Mouse (Mus musculus) neural tube, embryonic 10.5 days (tissue): ENCODE measurements around the gene Phldb1.
"Not testable (repeated sequence)": the region's sequence is repeated elsewhere in the genome, so short reads cannot be mapped to it uniquely, and the experiment has no call there.

Source experiments
- DNase-seq: peaks from one replicate; pipeline ENCODE4 v3.0.0-alpha.2; 2017; ENCODE audit warnings: low spot score; ENCODE audit errors: extremely low spot score

The Phldb1 gene

DNA sequence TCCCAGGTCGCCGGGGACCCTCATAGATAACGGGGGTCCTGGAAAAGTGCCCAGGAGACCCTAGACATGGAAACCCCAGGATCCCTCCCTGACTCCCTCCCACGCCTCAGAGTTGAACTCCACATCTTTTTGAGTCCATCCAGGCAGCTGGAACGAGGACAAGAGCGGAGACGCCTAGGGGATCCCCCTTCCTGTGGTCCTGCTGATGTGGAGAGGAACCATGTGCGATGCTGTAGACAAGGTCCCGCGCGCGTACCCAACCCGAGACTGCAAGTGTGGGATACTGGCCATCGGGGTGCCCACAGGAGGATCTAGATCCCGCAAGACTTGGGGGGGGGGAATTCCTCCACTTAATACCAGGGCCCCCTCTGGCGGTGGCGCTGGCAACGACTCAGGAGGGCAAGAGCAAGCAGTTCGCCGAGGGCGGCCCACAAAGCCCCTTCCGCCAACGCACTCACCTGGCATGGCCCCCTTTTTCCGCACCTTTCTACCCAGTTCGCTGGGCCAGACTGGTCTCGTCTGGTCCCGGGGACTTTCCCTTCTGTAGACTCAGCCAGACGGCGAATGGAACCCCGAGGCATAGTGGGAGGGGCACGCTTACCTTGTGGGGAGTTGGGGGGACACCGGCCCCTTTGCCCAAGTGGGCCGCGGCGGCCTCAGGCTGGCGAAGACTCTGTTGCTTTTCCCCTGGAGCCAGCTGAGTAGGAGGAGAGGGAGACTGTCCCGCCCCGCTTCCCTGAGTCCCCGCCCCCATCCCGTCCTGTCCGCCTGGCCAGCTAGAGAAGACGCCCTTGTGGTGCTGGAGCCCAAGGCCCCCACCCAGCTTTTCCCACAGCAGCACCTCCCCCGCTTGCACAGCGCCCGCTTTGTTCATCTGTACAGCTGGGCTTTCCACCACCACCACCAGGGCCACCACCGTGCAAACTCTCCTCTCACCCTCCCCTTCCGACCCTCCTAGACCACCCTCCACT is at the start of gene Phldb1:
Gene Phldb1 (minus strand): TSS at position 675 of the 971 bp plus-strand sequence.
- DNase-seq: peak; percentile 73

DNA sequence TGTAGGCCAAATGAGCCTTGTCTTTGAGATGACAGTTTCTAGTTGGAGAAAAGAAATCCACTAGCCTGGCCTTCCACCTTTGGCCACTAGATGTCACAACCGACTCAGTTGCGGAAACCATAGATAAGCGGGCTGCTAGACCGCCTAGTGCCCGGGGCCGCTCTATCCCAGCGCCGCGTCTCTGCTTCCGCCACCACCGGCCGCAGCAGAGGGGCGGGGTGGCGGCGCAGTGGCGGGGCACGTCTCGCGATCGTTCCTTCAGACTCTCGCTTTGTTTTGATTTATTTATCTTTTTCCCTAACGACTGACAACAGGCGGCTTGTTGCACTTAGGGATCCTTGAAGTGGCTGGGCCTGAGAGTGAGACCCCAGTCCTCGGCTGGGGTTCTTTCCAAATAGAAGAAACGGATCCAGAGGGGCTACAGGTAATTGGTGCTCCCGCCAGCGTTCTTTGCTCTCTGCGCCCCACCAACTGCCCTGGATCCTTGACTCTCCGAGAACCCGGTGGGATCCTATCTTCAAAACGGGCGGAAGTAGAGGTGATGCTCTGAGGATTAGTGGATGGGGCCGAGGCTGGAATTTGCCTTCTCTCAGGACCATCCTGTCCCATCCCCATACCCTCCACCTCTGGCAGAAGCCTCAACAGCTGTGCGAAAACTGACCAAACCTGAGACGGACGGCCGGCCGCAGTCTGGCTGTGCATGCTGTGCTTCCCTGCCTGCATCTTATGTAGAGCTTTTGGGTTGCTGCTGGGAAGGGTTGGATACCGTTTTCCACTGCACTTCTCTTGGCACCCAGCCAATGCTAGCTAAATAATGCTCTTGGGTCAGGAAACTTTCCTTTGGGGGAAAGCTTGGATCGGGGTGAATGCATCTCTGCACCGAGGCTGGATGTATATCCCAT is 38.0 kb upstream of the Phldb1 start:
- DNase-seq: peak; percentile 92

DNA sequence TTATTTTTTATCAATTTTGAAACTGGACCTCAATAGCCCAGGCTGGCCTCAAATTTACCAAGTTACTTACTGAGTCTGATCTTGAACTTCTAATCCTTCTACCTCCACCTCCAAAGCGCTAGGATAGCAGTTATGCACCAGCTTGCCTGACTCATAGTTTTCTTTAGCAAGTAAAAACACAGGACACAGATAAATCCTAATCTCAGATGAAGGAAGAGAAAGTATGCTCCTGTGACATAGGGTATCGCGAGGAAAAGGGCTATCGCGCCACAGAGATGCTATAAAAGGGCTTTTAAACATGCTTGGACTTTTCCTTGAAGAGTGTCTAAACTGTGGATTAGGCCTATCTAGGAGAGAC is 37.4 kb upstream of the Phldb1 start:
- DNase-seq: no peak

DNA sequence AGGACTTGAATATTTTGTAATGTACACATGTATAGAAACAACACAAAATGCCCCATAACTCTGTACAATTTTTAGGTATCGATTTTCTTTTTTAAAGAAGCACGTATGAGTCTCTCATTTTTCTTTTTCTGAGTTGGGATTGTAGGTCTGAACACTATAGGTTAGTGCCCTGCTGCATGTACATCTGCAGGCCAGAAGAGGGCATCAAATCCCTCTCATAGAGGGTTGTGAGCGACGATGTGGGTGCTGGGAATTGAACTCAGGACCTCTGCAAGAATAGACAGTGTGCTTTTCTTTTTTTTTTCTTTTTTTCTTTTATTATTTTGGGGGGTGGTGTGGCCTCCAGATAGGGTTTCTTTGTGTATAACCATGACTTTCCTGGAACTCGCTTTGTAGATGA is 36.4 kb upstream of the Phldb1 start:
- DNase-seq: no peak

DNA sequence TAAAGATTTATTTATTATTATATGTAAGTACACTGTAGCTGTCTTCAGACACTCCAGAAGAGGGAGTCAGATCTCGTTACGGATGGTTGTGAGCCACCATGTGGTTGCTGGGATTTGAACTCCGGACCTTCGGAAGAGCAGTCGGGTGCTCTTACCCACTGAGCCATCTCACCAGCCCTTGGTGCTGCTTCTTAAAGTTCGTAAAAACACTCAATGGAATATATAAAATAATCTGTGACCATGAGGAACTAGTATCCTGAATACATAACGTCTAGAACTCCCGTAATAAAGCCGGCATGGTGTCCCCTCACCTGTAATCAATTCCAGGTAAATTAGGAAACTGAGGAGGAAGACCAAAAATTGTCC is 33.0 kb upstream of the Phldb1 start:
- not testable (repeated sequence) for DNase-seq

DNA sequence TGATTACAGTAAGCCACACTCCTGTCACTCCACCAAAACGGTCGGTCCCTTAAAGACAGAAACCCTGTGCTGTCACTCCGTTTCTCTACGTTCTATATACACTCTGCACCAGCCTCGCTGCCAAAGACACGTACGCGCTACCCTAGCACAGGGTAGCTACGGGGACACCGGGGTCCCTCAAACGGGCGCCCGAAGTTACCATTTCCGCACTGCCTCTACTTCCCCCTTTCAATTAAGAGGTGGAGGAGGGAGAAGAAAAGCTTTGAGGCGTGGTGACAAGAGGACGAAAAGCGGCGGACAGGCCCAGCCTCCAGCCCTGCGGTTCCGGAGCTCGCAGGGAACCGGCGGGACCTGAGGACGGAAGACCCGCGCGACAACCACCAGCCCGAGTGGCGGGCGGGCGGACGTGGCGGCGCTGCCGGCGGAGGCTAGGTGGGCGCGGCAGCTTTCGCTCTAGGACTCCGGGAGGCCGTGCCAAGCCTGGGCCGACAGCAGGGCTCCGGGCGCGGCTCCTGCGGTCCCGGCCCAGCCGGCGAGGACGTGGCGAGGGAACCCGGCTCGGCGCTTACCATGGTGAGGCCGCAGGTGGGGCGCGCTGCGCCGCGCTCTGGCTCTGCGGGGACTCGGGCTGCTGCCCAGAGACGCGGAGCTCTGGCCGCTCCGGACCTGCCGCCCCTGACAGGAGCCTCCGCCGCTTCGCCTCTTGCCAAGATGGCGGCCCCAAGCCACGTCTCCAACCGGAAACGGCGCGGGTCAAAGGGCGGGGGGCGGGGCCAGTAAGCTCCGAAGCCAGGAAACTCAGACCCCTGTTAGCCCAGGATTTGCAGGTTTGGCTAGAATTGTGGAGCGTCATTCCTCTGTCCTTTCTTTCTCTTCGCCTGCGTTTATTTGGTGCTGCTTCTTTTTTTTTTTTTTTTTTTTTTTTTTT is 32.4 kb upstream of the Phldb1 start, which contains the start of the genes Arcn1 and Ift46:
Gene Arcn1 (minus strand): TSS at position 745 of the 928 bp plus-strand sequence.
Gene Ift46 (plus strand): TSS at position 808 of the 928 bp plus-strand sequence.
- peak; percentile 94 for DNase-seq

DNA sequence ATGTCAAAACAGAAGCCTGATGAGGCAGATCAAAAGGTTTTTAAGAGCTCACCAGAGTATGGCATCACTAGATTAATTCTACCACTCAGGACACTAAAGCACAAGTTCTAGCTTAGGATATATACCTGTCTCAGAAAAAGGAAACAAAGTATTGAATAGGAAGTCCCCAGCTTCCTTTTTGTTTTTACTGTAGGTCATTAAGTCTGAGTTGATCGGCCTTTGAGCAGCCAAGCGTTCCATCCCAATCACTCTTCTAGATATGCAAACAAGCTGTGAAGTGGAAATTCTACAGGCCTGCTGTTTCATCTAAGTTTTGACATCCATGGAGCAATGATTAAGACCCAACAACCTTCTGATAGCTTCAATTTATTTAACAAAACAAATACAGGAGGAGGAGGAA is 25.9 kb upstream of the Phldb1 start:
- DNase-seq: no peak

DNA sequence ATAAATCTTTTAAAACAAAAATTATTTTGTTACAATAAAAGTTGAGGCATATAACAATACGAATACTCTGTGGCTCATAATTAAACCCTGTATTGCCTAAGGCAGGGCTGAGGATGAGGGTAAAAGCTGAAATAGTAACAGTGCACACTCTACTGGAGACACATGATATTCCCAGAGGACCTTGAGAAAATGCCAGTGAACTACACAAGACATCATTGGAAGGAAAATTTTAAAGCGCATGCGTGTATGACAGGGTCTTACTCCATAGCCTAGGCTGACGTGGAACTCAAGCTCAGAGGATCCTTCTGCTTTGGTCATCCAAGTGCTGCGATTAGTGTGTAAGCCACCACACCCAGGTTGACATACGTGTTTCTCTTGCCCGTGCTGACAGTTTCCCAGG is 13.5 kb upstream of the Phldb1 start:
- DNase-seq: no peak

DNA sequence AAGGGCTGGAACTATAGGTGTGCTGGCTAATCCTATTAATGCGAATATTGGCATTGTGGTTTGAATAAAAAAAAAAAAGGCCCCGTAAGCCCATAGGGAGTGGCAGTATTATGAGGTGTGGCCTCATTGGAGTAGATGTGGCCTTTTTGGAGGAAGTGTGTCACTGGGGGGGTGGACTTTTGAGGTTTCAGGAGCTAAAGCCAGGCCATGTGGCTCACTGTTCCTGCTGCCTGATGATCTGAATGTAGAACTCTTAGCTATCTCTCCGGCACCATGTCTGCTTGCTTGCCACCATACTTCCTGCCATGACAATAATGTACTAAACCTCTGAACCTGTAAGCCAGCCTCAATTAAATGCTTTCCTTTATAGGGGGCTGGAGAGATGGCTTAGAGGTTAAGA is 12.3 kb upstream of the Phldb1 start:
- DNase-seq: no peak

DNA sequence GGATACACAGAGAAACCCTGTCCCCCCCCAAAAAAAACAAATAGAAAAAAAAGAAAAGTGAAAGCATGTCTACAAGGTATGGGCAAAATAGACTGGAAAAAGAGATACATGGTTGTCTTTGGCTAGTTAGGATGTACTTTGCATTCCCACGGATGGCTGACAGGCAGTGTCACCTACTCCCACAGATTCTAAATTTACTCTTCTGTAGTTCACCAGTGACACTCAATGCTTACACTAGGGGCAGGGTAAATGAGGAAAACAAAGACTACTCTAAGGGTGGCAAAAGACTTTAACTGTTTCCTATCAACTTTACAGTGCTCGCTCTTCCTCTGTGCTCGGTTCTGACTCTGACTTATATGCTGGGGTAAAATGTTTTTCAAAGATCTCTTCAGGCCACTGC is 11.7 kb upstream of the Phldb1 start:
- DNase-seq: no peak

DNA sequence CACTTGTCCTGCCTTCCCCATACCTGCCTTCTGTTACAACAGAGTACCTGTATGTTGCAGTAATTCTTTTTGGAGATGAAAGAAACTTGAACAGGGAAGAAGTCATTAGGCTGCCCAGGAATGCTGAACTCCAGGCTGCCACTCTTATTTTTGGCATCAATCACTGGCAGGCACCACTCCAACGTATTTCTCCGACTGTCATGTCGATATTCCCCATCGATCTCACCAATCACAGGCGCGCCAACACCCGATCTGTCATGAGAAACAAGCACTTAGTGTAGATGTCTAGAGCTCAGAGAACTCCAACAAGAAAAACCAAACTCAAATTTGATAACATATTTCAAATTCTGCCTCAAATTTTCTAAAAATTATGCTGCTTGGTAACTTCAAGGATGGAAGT is 10.4 kb upstream of the Phldb1 start:
- no peak for DNase-seq

DNA sequence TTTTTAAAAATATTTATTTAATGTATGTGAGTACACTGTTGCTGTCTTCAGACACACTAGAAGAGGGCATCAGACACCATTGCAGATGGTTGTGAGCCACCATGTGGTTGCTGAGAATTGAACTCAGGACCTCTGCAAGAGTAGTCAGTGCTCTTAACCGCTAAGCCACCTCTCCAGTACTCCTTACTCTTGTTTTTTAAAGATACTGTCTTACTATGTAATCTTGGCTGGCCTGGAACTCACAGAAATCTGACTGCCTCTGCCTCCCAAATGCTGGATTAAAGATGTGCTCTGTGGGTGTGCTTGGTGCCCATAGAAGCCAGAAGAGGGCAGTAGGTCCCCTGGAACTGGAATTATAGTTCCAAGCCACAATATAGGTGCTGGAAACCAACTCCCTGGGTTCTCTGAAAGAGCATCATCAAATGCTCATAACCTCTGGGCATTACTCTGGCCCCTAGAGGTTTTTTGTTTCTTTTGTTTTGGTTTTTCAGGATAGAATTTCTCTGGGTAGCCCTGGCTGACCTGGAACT is 5.7 kb upstream of the Phldb1 start:
- no peak for DNase-seq

DNA sequence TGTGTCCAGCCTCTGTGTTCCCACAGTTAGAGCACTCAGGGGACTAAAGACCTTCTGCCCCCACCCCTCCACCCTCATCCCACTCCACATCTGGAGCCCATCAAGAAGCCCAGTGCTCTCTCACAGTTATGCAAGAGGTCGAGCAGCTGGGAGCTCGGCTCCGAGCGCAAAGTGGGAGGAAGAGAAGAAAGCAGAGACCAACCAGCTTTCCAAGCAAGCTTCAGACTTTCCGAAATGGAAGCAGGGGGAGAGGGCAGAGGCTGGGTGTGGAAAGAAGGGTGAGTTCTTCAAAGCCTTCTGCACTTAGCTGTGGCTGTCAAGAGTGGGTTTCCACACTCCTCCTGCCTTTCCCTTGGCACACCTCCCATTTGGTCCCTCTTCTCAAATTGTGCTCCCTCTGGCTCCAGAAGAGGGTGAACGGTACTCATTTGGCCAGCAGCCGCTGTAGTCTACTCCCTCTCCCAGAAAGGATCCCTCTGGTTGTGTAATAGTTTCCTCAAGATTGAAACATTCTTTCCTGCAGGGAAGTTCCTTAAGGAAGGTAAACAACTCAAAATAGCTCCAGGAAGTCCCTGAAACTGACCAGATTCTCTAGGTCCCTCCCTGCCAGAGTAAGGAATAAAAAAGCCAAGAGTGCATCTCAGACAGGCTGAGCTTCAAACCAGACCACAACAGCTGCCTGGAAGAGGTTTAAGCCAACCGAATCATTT is 2.4 kb upstream of the Phldb1 start:
- DNase-seq: no peak

DNA sequence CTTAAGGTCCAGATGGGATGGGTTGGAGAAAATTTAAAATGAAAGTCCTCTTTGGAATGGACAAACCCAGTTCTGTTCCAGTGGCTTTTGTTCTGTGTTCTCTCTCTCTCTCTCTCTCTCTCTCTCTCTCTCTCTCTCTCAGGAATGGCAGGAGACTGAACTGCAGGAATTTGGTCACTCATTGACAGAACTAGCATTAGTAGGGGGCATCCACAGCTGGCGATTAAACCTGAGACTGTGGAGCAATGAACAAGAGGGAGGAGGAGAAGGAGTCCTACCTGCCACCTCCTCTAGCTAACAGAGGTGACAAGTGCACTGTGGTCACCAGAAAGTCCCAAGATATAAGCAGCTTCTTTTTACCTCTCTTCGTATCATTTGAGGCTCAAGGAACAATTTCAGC is 1.3 kb upstream of the Phldb1 start:
- DNase-seq: no peak

DNA sequence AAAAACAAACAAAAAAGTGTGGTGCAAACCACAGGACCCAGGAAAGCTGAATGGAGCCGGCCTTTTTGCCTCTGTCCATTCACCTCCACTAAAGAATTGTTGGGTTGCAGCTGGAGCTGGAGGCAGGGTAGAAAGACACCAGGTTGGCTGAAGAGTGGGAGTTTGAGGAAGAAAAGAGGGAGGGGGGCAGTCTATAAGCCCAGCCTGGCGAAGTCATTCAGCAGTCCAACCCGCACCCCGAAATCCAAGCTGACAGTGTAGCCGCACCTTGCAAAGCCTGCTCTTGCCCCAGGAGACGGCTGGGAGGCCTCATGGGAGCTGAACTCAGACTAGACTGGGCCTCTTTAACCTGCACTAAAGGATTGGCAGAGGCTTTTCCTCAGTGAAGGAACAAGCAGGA is 888 bp upstream of the Phldb1 start:
- no peak for DNase-seq

DNA sequence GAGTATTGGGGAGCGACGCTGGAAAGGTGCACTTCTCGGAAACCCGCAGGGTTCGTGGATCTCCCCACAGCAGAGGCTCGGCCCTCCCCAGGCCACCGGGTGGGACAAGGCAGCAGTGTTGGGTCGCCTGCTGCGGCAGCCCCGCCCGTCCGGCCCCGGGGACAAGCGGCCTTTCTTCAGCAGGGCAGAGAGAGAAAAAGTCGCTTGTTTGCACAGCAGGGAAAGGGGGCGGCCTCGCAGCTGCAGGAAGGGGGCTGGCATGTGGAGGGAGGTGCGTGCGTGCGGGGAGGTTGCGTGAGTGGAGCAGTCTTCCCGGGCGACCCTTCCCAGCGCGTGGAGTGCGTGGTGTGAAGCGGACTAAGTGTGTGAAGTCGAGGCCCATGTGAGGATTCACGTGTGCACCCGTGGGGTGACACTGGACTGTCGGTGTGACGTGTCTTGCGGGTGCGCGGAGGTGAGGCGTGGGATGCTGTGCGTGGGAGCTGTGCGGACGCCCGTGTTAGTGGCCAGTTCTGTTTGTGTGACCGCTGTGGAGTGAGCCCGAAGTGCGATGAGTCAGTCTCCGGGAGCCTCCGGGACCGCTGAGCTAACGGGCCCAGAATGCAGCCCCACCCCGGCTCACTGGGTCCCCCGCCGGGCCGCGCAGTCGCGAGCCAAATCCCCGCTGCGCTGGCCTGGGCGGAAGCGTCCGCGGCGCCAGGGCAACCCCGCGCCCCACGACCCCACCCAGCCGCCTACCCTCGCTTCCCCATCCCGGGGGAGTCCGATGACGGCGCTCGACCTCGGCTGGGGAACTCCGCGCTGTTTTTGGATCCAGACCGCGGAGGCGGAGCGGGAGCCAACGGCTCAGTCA is 1.1 kb downstream of the Phldb1 start:
- DNase-seq: peak; percentile 65

DNA sequence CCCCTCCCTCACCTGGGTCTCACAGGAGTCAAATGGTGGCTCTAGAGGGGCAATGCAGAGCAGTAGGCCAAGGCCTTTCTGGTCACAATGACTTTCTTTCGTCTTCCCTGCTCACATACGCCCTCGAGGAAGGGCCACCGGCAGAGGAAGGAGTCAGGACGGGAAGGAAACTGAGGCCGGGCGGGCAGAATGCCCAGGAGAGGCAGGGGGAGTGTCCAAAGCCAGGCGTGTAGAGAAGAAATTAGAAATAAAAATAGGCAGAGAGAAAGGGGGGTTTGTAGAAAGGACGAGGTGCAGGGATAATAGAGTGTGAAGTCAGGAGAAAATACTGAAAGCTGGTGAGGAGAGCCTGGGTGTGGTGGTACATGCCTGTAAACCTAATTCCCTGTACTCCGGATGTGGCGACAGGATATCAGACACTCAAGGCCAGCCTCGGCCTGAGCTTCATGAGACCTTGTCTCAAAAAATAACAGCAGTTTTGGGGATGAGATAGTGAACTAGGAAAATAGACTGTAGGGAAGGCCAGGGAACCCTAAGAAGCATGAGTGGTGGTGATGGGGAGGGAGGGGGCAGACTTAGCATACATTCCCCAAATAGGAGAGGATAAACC is 2.0 kb downstream of the Phldb1 start:
- DNase-seq: no peak

DNA sequence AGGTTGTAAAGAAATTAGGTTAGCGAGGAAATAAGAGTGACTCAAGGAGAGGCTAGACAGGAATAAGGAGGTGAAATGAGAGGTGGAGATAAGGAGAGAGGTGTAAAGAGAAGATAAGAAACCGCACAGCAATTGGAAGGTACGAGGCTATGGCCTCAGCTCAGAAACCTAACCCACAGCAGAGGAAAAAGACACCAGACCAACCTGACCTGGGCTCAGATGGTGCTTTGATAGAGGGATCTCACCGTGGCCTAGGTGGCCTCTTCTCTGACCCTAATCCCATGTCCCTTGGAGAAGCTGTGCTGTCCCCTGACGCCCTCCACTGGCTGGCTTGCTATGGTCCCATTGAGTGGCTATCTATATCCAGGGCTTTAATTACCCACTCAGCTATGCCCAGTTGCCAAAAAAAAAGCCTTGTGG is 2.9 kb downstream of the Phldb1 start:
- no peak for DNase-seq

DNA sequence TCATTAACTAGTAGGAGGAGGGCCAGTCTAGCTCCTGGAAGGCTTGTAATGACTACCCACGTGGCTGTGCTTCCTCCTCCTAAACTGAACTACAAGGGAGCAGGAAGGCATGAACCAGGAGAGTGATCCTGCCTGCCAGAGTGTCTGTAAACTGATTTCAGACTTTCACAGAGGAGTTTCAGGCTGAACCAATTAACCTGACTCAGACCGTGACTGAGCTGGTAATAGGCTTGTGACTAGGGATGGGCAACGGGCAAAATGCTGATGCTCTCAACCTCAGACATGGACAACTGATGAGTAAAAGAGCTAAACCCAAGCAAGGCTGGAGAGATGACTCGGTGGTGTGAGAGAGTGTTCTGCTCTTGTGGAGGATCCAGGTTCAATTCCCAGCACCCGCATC is 7.6 kb downstream of the Phldb1 start:
- no peak for DNase-seq
